Mouse (Mus musculus) embryonic facial prominence, embryonic 11.5 days (tissue): ENCODE data around the gene Gng12. TPM values are rescaled to one million over a fixed set of nuclear protein-coding genes. Genes with fewer than 3 reads are reported as not detected.

Experiments
- ATAC-seq: fragments of 200-750 bp; cut with Nextera tagmentation; replicated peaks from 2 replicates; pipeline ENCODE4 v1.8.0; 2017; ENCODE audit warnings: low read depth; ENCODE audit not compliant: insufficient number of reproducible peaks, low FRiP score, low TSS enrichment
- DNase-seq: peaks from one replicate; pipeline ENCODE4 v3.0.0-alpha.2; 2015; ENCODE audit warnings: low spot score
- H3K27ac ChIP-seq: fragments of 300-500 bp; sonication (generic); replicated peaks from 2 replicates; pipeline ENCODE4 v1.5.1; 2014; ENCODE audit warnings: mild to moderate bottlenecking, low read depth, low read length, control low read depth
- H3K27me3 ChIP-seq: fragments of 300-500 bp; sonication (generic); 2 replicates; pipeline ENCODE4 v1.6.1; 2014; ENCODE audit warnings: mild to moderate bottlenecking, low read length, moderate library complexity, mixed read lengths; ENCODE audit not compliant: control insufficient read depth, insufficient read depth
- H3K36me3 ChIP-seq: fragments of 300-500 bp; sonication (generic); replicated peaks from 2 replicates; pipeline ENCODE4 v1.6.1; 2014; ENCODE audit warnings: low read depth, mild to moderate bottlenecking, low read length, moderate library complexity, mixed read lengths; ENCODE audit not compliant: control insufficient read depth, insufficient read depth
- H3K4me1 ChIP-seq: fragments of 300-500 bp; sonication (generic); 2 replicates; pipeline ENCODE4 v1.6.1; 2014; ENCODE audit warnings: low read length, mixed read lengths; ENCODE audit not compliant: control insufficient read depth, insufficient read depth
- H3K4me2 ChIP-seq: fragments of 300-500 bp; sonication (generic); 2 replicates; pipeline ENCODE4 v1.6.1; 2014; ENCODE audit warnings: low read depth, mild to moderate bottlenecking, control low read depth, low read length, moderate library complexity
- H3K4me3 ChIP-seq: fragments of 300-500 bp; sonication (generic); 2 replicates; pipeline ENCODE4 v1.5.1; 2014; ENCODE audit warnings: low read depth, low read length, control low read depth
- H3K9ac ChIP-seq: fragments of 300-500 bp; sonication (generic); replicated peaks from 2 replicates; pipeline ENCODE4 v1.6.1; 2014; ENCODE audit warnings: mild to moderate bottlenecking, control low read depth, low read length
- H3K9me3 ChIP-seq: fragments of 300-500 bp; sonication (generic); replicated peaks from 2 replicates; pipeline ENCODE4 v1.6.1; 2016; ENCODE audit warnings: mild to moderate bottlenecking, low read length, inconsistent platforms, mixed read lengths; ENCODE audit not compliant: control insufficient read depth
- WGBS: fragments of 180-500 bp; shearing (Covaris S2); extraction: QIAGEN DNeasy Blood & Tissue Kit; methylation state at CpG from one replicate; pipeline ENCODE4 v1.1.7; 2014; 5-methylcytosine and 5-hydroxymethylcytosine counted together
- polyA plus RNA-seq: library from polyadenylated mRNA; unstranded; fragments of >200 nt; fragmentation: Nextera tagmentation; extraction: Ambion mirVana; gene quantifications from 2 replicates; pipeline ENCODE4 v1.2.1, GENCODE M21; 2014

The Gng12 gene
- polyA plus RNA-seq, 1 experiment from 2014 or later, result 67.0 TPM

DNA sequence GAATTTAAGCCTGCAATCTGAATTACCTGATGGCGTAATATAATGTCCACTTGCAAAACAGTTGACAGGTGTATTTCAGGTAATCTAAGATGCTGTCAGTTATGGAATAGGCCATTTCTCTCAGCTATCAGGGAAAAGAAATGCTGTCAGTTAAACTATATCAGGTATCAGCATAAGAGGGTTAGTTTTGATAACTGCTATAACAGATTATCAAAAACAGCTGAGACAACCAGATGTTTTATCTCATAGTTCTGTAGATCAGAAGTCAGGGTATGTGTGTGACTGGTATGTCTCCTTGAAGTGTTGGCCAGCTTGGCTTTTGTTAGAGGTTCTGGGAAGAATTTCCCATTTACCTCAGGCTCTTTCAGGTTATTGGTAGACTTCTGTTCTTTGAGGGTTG lies 10.0 kb downstream of the Gng12 start:
- WGBS, result 92% methylated on average over 1 of the region's 1 CpGs
- H3K4me1 ChIP-seq, result no peaks in the 10 kb centered on the region
- ATAC-seq (no peak), DNase-seq (no peak)
- H3K4me2 ChIP-seq, result no peak overlapping the region
- no peaks in the 10 kb centered on the region for H3K36me3 ChIP-seq
- no peak overlapping the region for H3K9ac ChIP-seq
- H3K27ac ChIP-seq, result no peak overlapping the region
- H3K9me3 ChIP-seq, result no peaks in the 10 kb centered on the region
- H3K4me3 ChIP-seq, result no peak overlapping the region
- H3K27me3 ChIP-seq, result no peaks in the 10 kb centered on the region

DNA sequence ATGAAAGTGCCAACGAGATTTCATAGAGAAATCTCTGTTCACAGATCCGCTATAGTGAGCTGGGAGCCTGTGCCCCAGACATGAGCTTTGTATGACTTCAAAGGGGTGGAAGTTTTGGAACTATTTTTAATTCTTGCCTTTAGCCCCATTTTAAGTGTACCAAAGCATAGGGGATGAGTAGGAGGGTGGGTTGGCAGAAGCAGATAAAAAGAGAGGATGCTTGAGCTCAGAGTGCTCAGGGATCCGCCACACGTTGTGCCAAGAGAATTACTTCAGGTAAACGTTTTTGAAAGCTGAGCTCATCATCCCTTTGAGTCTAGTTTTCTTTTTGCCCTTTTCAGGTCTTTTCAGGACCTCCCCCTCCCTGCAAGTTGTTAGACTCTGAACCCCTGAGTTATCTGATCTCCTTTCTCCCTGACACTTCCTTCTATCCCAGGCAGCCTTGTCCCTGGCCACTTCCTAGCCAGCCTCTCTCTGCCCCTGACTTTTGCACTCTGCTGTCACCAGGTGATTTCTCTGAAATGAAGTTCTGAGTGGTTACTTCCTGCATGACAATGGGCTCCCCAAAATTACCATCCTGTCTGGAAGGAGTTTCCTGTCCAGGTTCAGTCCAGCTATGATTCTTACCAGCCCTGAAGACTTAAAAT lies 12.3 kb downstream of the Gng12 start:
- WGBS, result 60% methylated on average over 5 of the region's 5 CpGs
- no peak for DNase-seq

DNA sequence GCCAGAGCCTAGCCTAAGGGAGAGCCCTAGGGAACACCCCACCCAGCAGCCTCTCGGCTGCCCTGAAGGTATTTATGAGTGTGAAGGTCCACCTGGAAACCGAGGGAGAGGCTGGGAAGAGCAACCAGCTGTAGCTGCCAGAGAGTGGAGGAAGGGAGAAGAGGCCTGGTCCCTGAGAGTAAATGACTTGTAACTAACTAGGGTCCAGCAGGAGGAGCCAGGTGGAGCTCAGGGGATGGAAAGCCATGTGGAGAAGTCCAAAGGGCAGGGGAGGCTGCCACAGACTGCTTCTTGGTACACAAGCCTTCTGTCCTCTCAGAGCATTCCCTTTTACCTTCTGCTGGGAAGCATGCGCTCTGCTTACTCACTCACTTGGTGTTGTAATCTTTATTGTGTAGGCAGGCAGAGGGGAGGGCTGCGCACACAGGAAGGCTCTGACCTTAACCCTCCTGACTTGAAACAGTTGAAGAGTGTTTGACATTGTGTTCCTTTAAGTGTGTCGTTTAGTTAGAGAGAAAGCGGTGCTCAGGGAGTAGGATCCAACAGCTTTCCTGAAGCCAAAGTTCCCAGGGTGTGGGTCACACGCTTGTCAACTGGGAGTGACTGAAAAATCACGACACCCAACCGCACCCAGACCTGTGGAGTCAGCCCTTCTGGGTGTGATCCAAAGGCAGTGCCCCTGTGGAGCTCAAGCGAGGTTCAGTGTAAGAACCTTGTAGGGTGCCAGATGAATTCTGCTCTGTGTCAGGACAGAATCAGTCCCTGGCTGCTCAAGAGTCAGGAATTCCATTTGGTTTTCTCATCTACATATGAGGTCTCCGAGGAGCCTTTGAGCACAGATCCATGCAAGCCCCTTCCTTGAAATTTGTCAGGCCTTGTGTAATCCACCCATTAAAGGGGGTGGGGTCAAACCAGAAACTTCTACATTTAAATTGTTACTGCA lies 14.6 kb downstream of the Gng12 start:
- no peak overlapping the region for H3K9ac ChIP-seq
- no peak for ATAC-seq
- WGBS, result 59% methylated on average over 11 of the region's 11 CpGs
- no peaks in the 10 kb centered on the region for H3K36me3 ChIP-seq
- no peaks in the 10 kb centered on the region for H3K27me3 ChIP-seq
- H3K4me3 ChIP-seq, result no peak overlapping the region
- no peaks in the 10 kb centered on the region for H3K9me3 ChIP-seq
- no peak overlapping the region for H3K4me2 ChIP-seq
- H3K4me1 ChIP-seq, result no peaks in the 10 kb centered on the region
- no peak overlapping the region for H3K27ac ChIP-seq
- DNase-seq, result no peak

More for the DNA sequence above, 12.3 kb downstream of the Gng12 start:
- Histone ChIP-seq H3K4me3 (no peak overlapping the region), H3K9ac (no peak overlapping the region), H3K27ac (no peak overlapping the region), H3K9me3 (no peaks in the 10 kb centered on the region), H3K4me1 (no peaks in the 10 kb centered on the region), H3K36me3 (no peaks in the 10 kb centered on the region), H3K27me3 (no peaks in the 10 kb centered on the region), H3K4me2 (no peak overlapping the region)
- ATAC-seq, result no peak

DNA sequence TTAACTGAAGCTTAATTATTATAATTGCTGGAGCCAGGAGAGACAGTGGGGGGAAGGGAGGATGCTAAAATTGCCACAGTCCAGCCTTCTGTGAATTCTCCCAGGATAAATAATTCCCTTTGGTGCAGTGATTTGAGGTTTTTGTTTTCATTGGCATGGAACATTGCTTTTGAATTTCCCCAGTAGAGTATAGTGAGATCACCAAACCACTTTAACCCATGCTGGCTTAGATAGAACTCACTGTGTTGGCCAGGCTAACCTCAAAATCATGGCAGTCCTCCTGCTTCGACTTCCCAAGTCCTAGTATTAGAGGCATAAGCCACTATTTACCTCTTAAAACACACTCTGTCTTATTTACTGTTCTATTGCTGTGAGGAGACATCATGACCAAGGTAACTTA lies 17.2 kb downstream of the Gng12 start:
- WGBS, result 78% methylated on average over 1 of the region's 1 CpGs
- no peaks in the 10 kb centered on the region for H3K9me3 ChIP-seq
- H3K27me3 ChIP-seq, result no peaks in the 10 kb centered on the region
- H3K4me3 ChIP-seq, result no peak overlapping the region
- no peaks in the 10 kb centered on the region for H3K4me1 ChIP-seq
- ATAC-seq (no peak), DNase-seq (no peak)
- H3K27ac ChIP-seq, result no peak overlapping the region
- no peak overlapping the region for H3K9ac ChIP-seq
- H3K4me2 ChIP-seq, result no peak overlapping the region
- H3K36me3 ChIP-seq, result no peaks in the 10 kb centered on the region

DNA sequence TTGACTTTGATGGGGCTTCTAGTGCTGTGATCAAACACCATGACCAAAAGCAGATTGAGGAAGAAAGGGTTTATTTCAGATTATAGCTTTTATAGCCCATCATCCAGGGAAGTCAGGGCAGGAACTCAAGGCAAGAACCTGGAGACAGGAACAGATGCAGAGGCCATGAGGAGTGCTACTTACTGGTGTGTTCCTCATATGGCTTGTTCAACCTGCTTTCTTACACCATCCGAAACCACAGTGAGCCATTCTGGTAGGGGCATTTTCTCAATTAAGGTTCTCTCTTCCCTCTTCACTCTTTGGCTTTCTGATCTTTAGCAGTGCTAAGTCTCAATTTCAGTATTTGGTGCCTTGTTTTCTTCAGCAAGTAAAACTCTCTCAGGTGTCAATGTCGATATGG lies 19.4 kb downstream of the Gng12 start:
- Histone ChIP-seq H3K27ac (no peak overlapping the region), H3K4me3 (no peak overlapping the region), H3K4me2 (no peak overlapping the region), H3K36me3 (no peaks in the 10 kb centered on the region), H3K4me1 (no peaks in the 10 kb centered on the region), H3K9me3 (no peaks in the 10 kb centered on the region), H3K9ac (no peak overlapping the region), H3K27me3 (no peaks in the 10 kb centered on the region)
- ATAC-seq (no peak), DNase-seq (no peak)
- WGBS, result 96% methylated on average over 2 of the region's 2 CpGs

DNA sequence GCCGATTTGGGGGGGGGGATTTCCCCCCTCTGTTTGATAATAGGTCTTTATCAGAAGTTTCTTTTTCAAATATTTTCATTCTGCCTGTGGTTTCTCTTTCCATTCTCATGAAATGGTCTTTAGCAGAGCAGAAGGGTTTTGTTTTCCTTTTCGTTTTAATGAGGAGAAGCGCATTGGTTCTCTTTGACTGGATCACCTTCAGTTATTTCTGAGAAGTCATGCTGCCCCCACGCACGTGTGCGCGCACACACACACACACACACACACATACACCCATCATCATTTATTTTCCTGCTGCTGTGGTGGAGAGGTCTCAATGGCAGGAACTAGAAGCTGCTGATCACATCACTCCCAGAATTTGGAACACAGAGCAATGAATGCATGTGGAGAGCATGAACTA lies 20.8 kb downstream of the Gng12 start:
- Histone ChIP-seq H3K9me3 (no peaks in the 10 kb centered on the region), H3K9ac (no peak overlapping the region), H3K4me3 (no peak overlapping the region), H3K4me1 (no peaks in the 10 kb centered on the region), H3K36me3 (no peaks in the 10 kb centered on the region), H3K27me3 (no peaks in the 10 kb centered on the region), H3K4me2 (no peak overlapping the region), H3K27ac (no peak overlapping the region)
- WGBS, result 95% methylated on average over 7 of the region's 7 CpGs
- no peak for DNase-seq
- no peak for ATAC-seq

DNA sequence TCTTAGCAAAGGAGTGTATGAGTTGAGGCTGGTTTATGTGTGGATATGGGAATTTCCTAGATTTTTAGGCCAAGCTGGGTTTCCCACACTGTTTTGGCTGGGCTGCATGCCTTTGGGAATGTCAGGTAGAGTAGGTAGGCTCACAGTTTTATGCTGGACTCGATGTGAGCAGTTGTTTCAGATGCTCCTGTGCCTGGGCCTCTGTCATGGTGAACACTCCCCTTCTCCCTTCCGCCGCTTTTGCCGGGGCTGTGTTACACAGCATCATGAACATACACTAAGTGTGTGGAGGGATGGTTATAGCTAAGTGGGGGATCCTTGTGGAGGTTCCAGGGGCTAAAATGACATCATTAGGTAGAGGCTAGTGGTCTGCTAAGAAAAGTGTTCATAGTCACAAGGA lies 24.6 kb downstream of the Gng12 start:
- H3K36me3 ChIP-seq, result no peaks in the 10 kb centered on the region
- 86% methylated on average over 4 of the region's 4 CpGs for WGBS
- no peak for ATAC-seq

DNA sequence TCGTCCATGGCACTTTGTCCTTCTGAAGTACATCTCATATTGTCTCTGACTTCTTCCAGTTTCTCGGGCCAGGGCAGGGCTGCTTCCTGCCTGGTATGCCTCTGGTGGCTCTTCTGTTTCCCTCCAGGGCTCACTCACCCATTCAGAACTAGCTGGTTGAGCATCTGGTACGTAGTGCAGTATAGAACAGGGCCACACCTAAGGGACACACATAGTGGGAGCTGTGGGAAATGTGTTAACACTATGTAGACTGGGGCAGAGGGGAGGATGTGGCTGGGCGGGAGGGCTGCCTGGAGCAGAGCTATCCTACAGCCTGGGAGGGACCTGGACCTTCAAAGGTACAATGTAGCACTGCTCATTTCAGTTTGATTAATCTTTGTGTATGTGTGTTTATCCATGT lies 25.6 kb downstream of the Gng12 start:
- Histone ChIP-seq H3K27ac (no peak overlapping the region), H3K9me3 (no peaks in the 10 kb centered on the region), H3K36me3 (no peaks in the 10 kb centered on the region), H3K9ac (no peak overlapping the region), H3K4me2 (no peak overlapping the region), H3K27me3 (no peaks in the 10 kb centered on the region), H3K4me3 (no peak overlapping the region), H3K4me1 (no peaks in the 10 kb centered on the region)
- no peak for ATAC-seq
- WGBS, result 89% methylated on average over 4 of the region's 4 CpGs
- DNase-seq, result no peak

More for the DNA sequence above, 24.6 kb downstream of the Gng12 start:
- Histone ChIP-seq H3K4me1 (no peaks in the 10 kb centered on the region), H3K9me3 (no peaks in the 10 kb centered on the region), H3K4me3 (no peak overlapping the region), H3K4me2 (no peak overlapping the region), H3K27me3 (no peaks in the 10 kb centered on the region), H3K9ac (no peak overlapping the region), H3K27ac (no peak overlapping the region)
- no peak for DNase-seq
